Mouse (Mus musculus) gastrocnemius, adult 2 months (tissue): ENCODE measurements at regions not wholly inside any gene's neighbourhood (a gene's known extent, or its start where the extent isn't known, plus 50 kb on each side); places are given as distances from the start of the nearest gene placed in this dataset.

Source experiments
- DNase-seq: peaks from one replicate; pipeline ENCODE4 v3.0.0; 2022
- H3K27ac ChIP-seq: fragments of 200-600 bp; 2 replicates; pipeline ENCODE4 v1.8.1; 2022; ENCODE audit warnings: mild to moderate bottlenecking
- H3K4me3 ChIP-seq: fragments of 200-600 bp; 2 replicates; pipeline ENCODE4 v1.8.1; 2022; ENCODE audit warnings: mild to moderate bottlenecking, moderate library complexity
- CTCF ChIP-seq: fragments of 200-600 bp; IDR thresholded peaks from 2 replicates; pipeline ENCODE4 v1.8.1; 2022; ENCODE audit warnings: antibody characterized with exemption, mild to moderate bottlenecking, moderate library complexity
- intact Hi-C: fragments of 180-260 bp; cut with DNase I; formaldehyde crosslinking; loops from one replicate; pipeline ENCODE4 v1.15.1; 2025

- peak; percentile 17 for DNase-seq
- peak overlapping the region; percentile 13; the same call in 1 of the 2 replicates for H3K4me3 ChIP-seq
- no peak overlapping the region for H3K27ac ChIP-seq
- no peak for TF ChIP-seq CTCF
- intact Hi-C loops, result no loop called here
Observed at GRCm38 (mm10) chr13:71157656-71158299, 316.2 kb upstream of the Adamts16 start.

GRCm38 (mm10) chr13:71150092-71150491 is 308.5 kb upstream of the Adamts16 start:
- intact Hi-C loops, result no loop called here
- no peak for DNase-seq
- H3K4me3 ChIP-seq, result no peak overlapping the region
- no peak for TF ChIP-seq CTCF
- no peak overlapping the region for H3K27ac ChIP-seq

- TF ChIP-seq CTCF, result no peak
- H3K4me3 ChIP-seq, result no peak overlapping the region
- intact Hi-C loops, result no loop called here
- DNase-seq, result no peak
- H3K27ac ChIP-seq, result no peak overlapping the region
Observed at GRCm38 (mm10) chr13:71149303-71149696, 307.7 kb upstream of the Adamts16 start.

GRCm38 (mm10) chr13:71148491-71149302 is 307.1 kb upstream of the Adamts16 start:
- no peak for DNase-seq
- Histone ChIP-seq H3K27ac (no peak overlapping the region), H3K4me3 (no peak overlapping the region)
- no peak for TF ChIP-seq CTCF
- intact Hi-C loops, result no loop called here

- H3K4me3 ChIP-seq, result no peak overlapping the region
- intact Hi-C loops, result no loop called here
- no peak for DNase-seq
- no peak for TF ChIP-seq CTCF
- H3K27ac ChIP-seq, result no peak overlapping the region
Observed at GRCm38 (mm10) chr13:71146859-71147443, 305.3 kb upstream of the Adamts16 start.

- DNase-seq, result no peak
- no peak for TF ChIP-seq CTCF
- intact Hi-C loops, result no loop called here
- H3K4me3 ChIP-seq, result no peak overlapping the region
- no peak overlapping the region for H3K27ac ChIP-seq
Observed at GRCm38 (mm10) chr13:71138745-71139312, 297.2 kb upstream of the Adamts16 start.

- TF ChIP-seq CTCF, result no peak
- H3K27ac ChIP-seq, result no peak overlapping the region
- no peak overlapping the region for H3K4me3 ChIP-seq
- intact Hi-C loops, result no loop called here
- no peak for DNase-seq
Observed at GRCm38 (mm10) chr13:71135940-71136632, 294.5 kb upstream of the Adamts16 start.

GRCm38 (mm10) chr13:71121484-71121883 is 279.9 kb upstream of the Adamts16 start:
- intact Hi-C loops, result no loop called here
- H3K27ac ChIP-seq, result no peak overlapping the region
- DNase-seq, result no peak
- TF ChIP-seq CTCF, result no peak
- no peak overlapping the region for H3K4me3 ChIP-seq

- no peak for TF ChIP-seq CTCF
- intact Hi-C loops, result loop anchor here (10.0 kb wide), 1 partner anchor 1927 kb away; no protein-coding TSS in a partner anchor
- DNase-seq, result no peak
- H3K27ac ChIP-seq, result no peak overlapping the region
- H3K4me3 ChIP-seq, result no peak overlapping the region
Observed at GRCm38 (mm10) chr13:71108175-71108574, 266.6 kb upstream of the Adamts16 start.

- no peak overlapping the region for H3K27ac ChIP-seq
- DNase-seq, result peak; percentile 60
- intact Hi-C loops, result loop anchor here (10.0 kb wide), 1 partner anchor 1929 kb away; no protein-coding TSS in a partner anchor
- peak overlapping the region; percentile 62 for H3K4me3 ChIP-seq
- TF ChIP-seq CTCF, result peak; percentile 92
Observed at GRCm38 (mm10) chr13:71105229-71105838, 263.7 kb upstream of the Adamts16 start.

- TF ChIP-seq CTCF, result no peak
- intact Hi-C loops, result loop anchor here (10.0 kb wide), 1 partner anchor 1930 kb away; no protein-coding TSS in a partner anchor
Observed at GRCm38 (mm10) chr13:71104419-71105228, 263.0 kb upstream of the Adamts16 start.

More at GRCm38 (mm10) chr13:71104419-71105228, 263.0 kb upstream of the Adamts16 start:
- peak overlapping the region; percentile 62 for H3K4me3 ChIP-seq
- DNase-seq, result no peak
- no peak overlapping the region for H3K27ac ChIP-seq
